ENCODE assay signal across 18 mouse cellular contexts in the genomic region with DNA sequence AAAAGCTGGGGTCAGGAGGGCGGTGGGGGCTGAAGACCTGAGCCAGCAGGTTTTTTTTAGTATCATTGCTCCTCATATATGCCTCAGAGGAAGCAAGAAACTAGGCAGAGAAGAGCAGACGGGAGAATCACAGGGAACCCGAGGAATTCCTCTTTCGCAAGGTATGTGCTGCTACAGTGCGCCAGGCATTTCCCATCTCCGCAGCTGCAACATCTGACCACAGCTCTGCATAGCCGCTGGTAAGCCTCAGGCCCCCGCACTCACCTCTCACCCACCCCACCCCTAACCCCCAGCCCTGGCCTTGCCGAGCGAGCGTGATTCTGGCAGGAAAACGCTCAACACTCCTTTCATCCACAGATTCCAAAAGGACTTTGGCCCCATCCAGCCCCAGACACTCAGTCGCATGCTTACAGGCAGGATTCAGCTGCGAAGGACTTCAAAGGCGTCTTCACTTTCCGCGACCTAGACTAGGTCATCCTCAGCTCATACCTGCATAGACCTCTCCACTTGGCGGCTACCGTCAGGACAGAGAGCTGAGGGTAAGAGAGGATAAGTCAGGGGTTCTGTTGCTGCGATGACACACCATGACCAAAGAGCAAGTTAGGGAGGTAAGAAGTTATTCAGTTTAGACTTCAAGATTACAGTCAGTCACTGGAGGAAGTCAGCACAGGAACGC.
DNase-seq lines count a peak whose midpoint lies in the region; ATAC-seq lines count a peak whose summit lies in the region.
"Had no signal": no experiment of that assay in that cellular context is flagged by ENCODE, and none has a peak within 500 bp of the region (broad histone marks: within the 10 kb centered on the region; RNA-seq: fewer than 3 reads in every experiment).

No protein-coding gene starts in this region.

- no peak for ATAC-seq in kidney, embryonic 15.5 days (replicated peaks; ENCODE audit: low FRiP score)
- ATAC-seq in granulocyte monocyte progenitor cell, adult 5-6 weeks (replicated peaks; ENCODE audit: poor library complexity, severe bottlenecking): peak; percentile 66
- ATAC-seq in forebrain, embryonic 13.5 days: no peak

- H3K4me2 ChIP-seq in kidney, embryonic 15.5 days: 0 out of 2 replicates have a peak overlapping the region, but pooled peaks have one; percentile 16
- H3K4me2 ChIP-seq in forebrain, embryonic 13.5 days: no peak overlapping the region
- H3K4me2 ChIP-seq: embryonic facial prominence, embryonic 15.5 days; forebrain, embryonic 12.5 days; hindbrain, embryonic 15.5 days; liver, embryonic 13.5 days had no signal

- no peak overlapping the region for H3K9ac ChIP-seq in kidney, embryonic 15.5 days
- no peak overlapping the region for H3K9ac ChIP-seq in forebrain, embryonic 13.5 days
- H3K9ac ChIP-seq: embryonic facial prominence, embryonic 15.5 days; forebrain, embryonic 12.5 days; hindbrain, embryonic 15.5 days; liver, embryonic 13.5 days had no signal

- H3K4me1 ChIP-seq in heart, embryonic 10.5 days: peaks cover 6% of the 10 kb centered on the region; the same call in 1 of the 2 replicates
- H3K4me1 ChIP-seq in kidney, embryonic 15.5 days: 0 out of 2 replicates have a peak, but pooled peaks cover 5% of the 10 kb centered on the region
- H3K4me1 ChIP-seq in limb, embryonic 10.5 days: peaks cover 9% of the 10 kb centered on the region
- peaks cover 6% of the 10 kb centered on the region for H3K4me1 ChIP-seq in forebrain, embryonic 13.5 days
- H3K4me1 ChIP-seq: embryonic facial prominence, embryonic 15.5 days; liver, embryonic 13.5 days had no signal

- intact Hi-C loops in heart, postnatal 36 days (cut with DNase I): no loop called here
- intact Hi-C loops in left cerebral cortex, postnatal 10 days (cut with DNase I): no loop called here

- H3K36me3 ChIP-seq in heart, embryonic 10.5 days: no peaks in the 10 kb centered on the region
- H3K36me3 ChIP-seq in kidney, embryonic 15.5 days: no peaks in the 10 kb centered on the region
- H3K36me3 ChIP-seq in limb, embryonic 10.5 days: no peaks in the 10 kb centered on the region
- H3K36me3 ChIP-seq in forebrain, embryonic 13.5 days (ENCODE audit: poor library complexity, severe bottlenecking): no peaks in the 10 kb centered on the region
- H3K36me3 ChIP-seq: embryonic facial prominence, embryonic 15.5 days; forebrain, embryonic 12.5 days; hindbrain, embryonic 15.5 days; liver, embryonic 13.5 days had no signal

- peaks cover 21% of the 10 kb centered on the region for H3K27me3 ChIP-seq in heart, embryonic 10.5 days (ENCODE audit: insufficient read depth, poor library complexity, severe bottlenecking)
- 0 out of 2 replicates have a peak, but pooled peaks cover 7% of the 10 kb centered on the region for H3K27me3 ChIP-seq in kidney, embryonic 15.5 days
- H3K27me3 ChIP-seq in limb, embryonic 10.5 days (ENCODE audit: low read depth, poor library complexity, severe bottlenecking): peaks cover 20% of the 10 kb centered on the region; the same call in 1 of the 2 replicates
- H3K27me3 ChIP-seq in forebrain, embryonic 13.5 days: no peaks in the 10 kb centered on the region
- H3K27me3 ChIP-seq: CH12.LX; forebrain, embryonic 12.5 days; hindbrain, embryonic 15.5 days had no signal

- H3K4me3 ChIP-seq in heart, embryonic 10.5 days: 0 out of 2 replicates have a peak overlapping the region, but pooled peaks have one; percentile 27
- no peak overlapping the region for H3K4me3 ChIP-seq in kidney, embryonic 15.5 days (replicated peaks)
- no peak overlapping the region for H3K4me3 ChIP-seq in limb, embryonic 10.5 days
- H3K4me3 ChIP-seq in forebrain, embryonic 13.5 days: no peak overlapping the region
- H3K4me3 ChIP-seq: embryonic facial prominence, embryonic 15.5 days; forebrain, embryonic 12.5 days; hindbrain, embryonic 15.5 days; liver, embryonic 13.5 days had no signal

- H3K9me3 ChIP-seq in heart, embryonic 10.5 days: no peaks in the 10 kb centered on the region
- no peaks in the 10 kb centered on the region for H3K9me3 ChIP-seq in kidney, embryonic 15.5 days (replicated peaks)
- no peaks in the 10 kb centered on the region for H3K9me3 ChIP-seq in limb, embryonic 10.5 days (replicated peaks)
- H3K9me3 ChIP-seq in forebrain, embryonic 13.5 days (replicated peaks): no peaks in the 10 kb centered on the region
- H3K9me3 ChIP-seq: embryonic facial prominence, embryonic 15.5 days; forebrain, embryonic 12.5 days; hindbrain, embryonic 15.5 days; liver, embryonic 13.5 days had no signal

- H3K27ac ChIP-seq in heart, embryonic 10.5 days: no peak overlapping the region
- H3K27ac ChIP-seq in kidney, embryonic 15.5 days: no peak overlapping the region
- peak overlapping the region; percentile 42; the same call in 1 of the 2 replicates for H3K27ac ChIP-seq in limb, embryonic 10.5 days
- H3K27ac ChIP-seq in forebrain, embryonic 13.5 days: no peak overlapping the region
- H3K27ac ChIP-seq: embryonic facial prominence, embryonic 15.5 days; forebrain, embryonic 12.5 days; hindbrain, embryonic 15.5 days; liver, embryonic 13.5 days had no signal

- 26% methylated on average over 21 of the region's 21 CpGs for WGBS in heart, embryonic 10.5 days
- 42% methylated on average over 21 of the region's 21 CpGs for WGBS in kidney, embryonic 15.5 days
- 37% methylated on average over 21 of the region's 21 CpGs for WGBS in limb, embryonic 10.5 days
- 61% methylated on average over 21 of the region's 21 CpGs for WGBS in forebrain, embryonic 13.5 days

- no peak for DNase-seq in heart, embryonic 10.5 days (ENCODE audit: low spot score)
- DNase-seq in heart, postnatal 36 days: no peak
- DNase-seq in kidney, adult 11 months: no peak
- no peak for DNase-seq in limb, embryonic 10.5 days (ENCODE audit: low spot score)
- DNase-seq in left cerebral cortex, postnatal 10 days (ENCODE audit: extremely low spot score in 1 of 2, low spot score in 2 of 2): no peak
- DNase-seq: adrenal gland, adult 8-10 months; cerebellum, adult 11-12 months; cerebellum, postnatal 36 days; liver, embryonic 13.5 days; lung, postnatal 14 days; thymus, adult 18-20 months had no signal
